Mouse (Mus musculus) limb, embryonic 14.5 days (tissue): Measurements from ENCODE around the gene Phb. TPM values are rescaled to one million over a fixed set of nuclear protein-coding genes. Genes with fewer than 3 reads are reported as not detected.

ENCODE experiments used
- ATAC-seq: fragments of 200-750 bp; cut with Nextera tagmentation; 2 replicates; pipeline ENCODE4 v1.8.0; 2017; ENCODE audit warnings: low read depth, moderate number of reproducible peaks, moderate TSS enrichment; ENCODE audit not compliant: low FRiP score
- DNase-seq: peaks from one replicate; pipeline ENCODE4 v3.0.0-alpha.2; 2015; ENCODE audit warnings: low spot score
- H3K27ac ChIP-seq: fragments of 300-500 bp; sonication (generic); replicated peaks from 2 replicates; pipeline ENCODE4 v1.5.1; 2014; ENCODE audit warnings: low read depth, mild to moderate bottlenecking, low read length, moderate library complexity, mixed read lengths
- H3K27me3 ChIP-seq: fragments of 300-500 bp; sonication (generic); 2 replicates; pipeline ENCODE4 v1.6.1; 2014; ENCODE audit warnings: low read length, mixed read lengths; ENCODE audit not compliant: control insufficient read depth, insufficient read depth
- H3K36me3 ChIP-seq: fragments of 300-500 bp; sonication (generic); 2 replicates; pipeline ENCODE4 v1.6.1; 2014; ENCODE audit warnings: mild to moderate bottlenecking, low read length, moderate library complexity, mixed read lengths; ENCODE audit not compliant: control insufficient read depth, insufficient read depth
- H3K4me1 ChIP-seq: fragments of 300-500 bp; sonication (generic); 2 replicates; pipeline ENCODE4 v1.6.1; 2014; ENCODE audit warnings: antibody characterized with exemption, low read length, mixed read lengths; ENCODE audit not compliant: control insufficient read depth, insufficient read depth
- H3K4me2 ChIP-seq: fragments of 300-500 bp; sonication (generic); replicated peaks from 2 replicates; pipeline ENCODE4 v1.6.1; 2014; ENCODE audit warnings: low read depth, mild to moderate bottlenecking, low read length, moderate library complexity; ENCODE audit not compliant: severe bottlenecking
- H3K4me3 ChIP-seq: fragments of 300-500 bp; sonication (generic); replicated peaks from 2 replicates; pipeline ENCODE4 v1.5.1; 2014; ENCODE audit warnings: low read length
- H3K9ac ChIP-seq: fragments of 300-500 bp; sonication (generic); 2 replicates; pipeline ENCODE4 v1.6.1; 2014; ENCODE audit warnings: mild to moderate bottlenecking, low read depth, low read length, moderate library complexity; ENCODE audit not compliant: severe bottlenecking
- H3K9me3 ChIP-seq: fragments of 300-500 bp; sonication (generic); 2 replicates; pipeline ENCODE4 v1.6.1; 2016; ENCODE audit warnings: low read length; ENCODE audit not compliant: control insufficient read depth
- POLR2A ChIP-seq: fragments of 200-500 bp; IDR thresholded peaks from 2 replicates; pipeline ENCODE4 v1.8.0; 2012; ENCODE audit warnings: inconsistent platforms, mild to moderate bottlenecking, moderate library complexity, borderline replicate concordance; ENCODE audit not compliant: insufficient read depth, insufficient read length; ENCODE audit errors: extremely low read depth
- WGBS: fragments of 180-500 bp; shearing (Covaris S2); extraction: QIAGEN DNeasy Blood & Tissue Kit; methylation state at CpG from one replicate; pipeline ENCODE4 v1.1.7; 2014; 5-methylcytosine and 5-hydroxymethylcytosine counted together
- polyA plus RNA-seq, 2 experiments: library from polyadenylated mRNA; depleted of rRNA in 1 of 2; stranded (reverse) in 1 of 2; unstranded in 1 of 2; fragments of >200 nt; fragmentation: Nextera tagmentation in 1 of 2; extraction: Ambion mirVana in 1 of 2; gene quantifications; 2 replicates each; pipeline versions ENCODE4 v1.2.1 to v1.2.3; 2012 to 2014

Gene Phb
- polyA plus RNA-seq, 2 experiments, result 226 to 309 TPM

- TF ChIP-seq POLR2A, result no peak
- ATAC-seq, result no peak
- no peak overlapping the region for H3K27ac ChIP-seq
Measured at GRCm38 (mm10) chr11:95687084-95687656, 20.4 kb downstream of the Phb start.

GRCm38 (mm10) chr11:95688515-95688914 is 21.8 kb downstream of the Phb start:
- Histone ChIP-seq H3K9ac (no peak overlapping the region), H3K9me3 (no peaks in the 10 kb centered on the region), H3K27ac (0 out of 2 replicates have a peak overlapping the region, but pooled peaks have one; percentile 14), H3K4me2 (no peak overlapping the region), H3K27me3 (no peaks in the 10 kb centered on the region), H3K4me1 (no peaks in the 10 kb centered on the region; the same call in 1 of the 2 replicates), H3K4me3 (no peak overlapping the region), H3K36me3 (no peaks in the 10 kb centered on the region)
- ATAC-seq (no peak), DNase-seq (no peak)
- WGBS, result 58% methylated on average over 6 of the region's 6 CpGs
- TF ChIP-seq POLR2A, result no peak

More at GRCm38 (mm10) chr11:95687084-95687656, 20.4 kb downstream of the Phb start:
- Histone ChIP-seq H3K27me3 (no peaks in the 10 kb centered on the region), H3K4me1 (peaks cover 1% of the 10 kb centered on the region), H3K4me3 (no peak overlapping the region), H3K4me2 (no peak overlapping the region), H3K36me3 (no peaks in the 10 kb centered on the region), H3K9ac (no peak overlapping the region), H3K9me3 (no peaks in the 10 kb centered on the region)
- DNase-seq, result no peak
- WGBS, result 45% methylated on average over 11 of the region's 11 CpGs

GRCm38 (mm10) chr11:95688981-95689380 is 22.2 kb downstream of the Phb start:
- DNase-seq, result no peak
- no peak overlapping the region for H3K9ac ChIP-seq
- ATAC-seq, result no peak
- H3K4me2 ChIP-seq, result no peak overlapping the region
- H3K27me3 ChIP-seq, result no peaks in the 10 kb centered on the region
- H3K27ac ChIP-seq, result no peak overlapping the region
- H3K4me1 ChIP-seq, result no peaks in the 10 kb centered on the region; the same call in 1 of the 2 replicates
- no peaks in the 10 kb centered on the region for H3K36me3 ChIP-seq
- H3K9me3 ChIP-seq, result no peaks in the 10 kb centered on the region
- 65% methylated on average over 7 of the region's 7 CpGs for WGBS
- TF ChIP-seq POLR2A, result no peak
- no peak overlapping the region for H3K4me3 ChIP-seq

GRCm38 (mm10) chr11:95689544-95689943 is 22.8 kb downstream of the Phb start:
- Histone ChIP-seq H3K4me1 (no peaks in the 10 kb centered on the region; the same call in 1 of the 2 replicates), H3K9me3 (no peaks in the 10 kb centered on the region), H3K27ac (no peak overlapping the region), H3K27me3 (no peaks in the 10 kb centered on the region), H3K4me3 (no peak overlapping the region), H3K36me3 (no peaks in the 10 kb centered on the region), H3K4me2 (no peak overlapping the region), H3K9ac (no peak overlapping the region)
- DNase-seq, result no peak
- WGBS, result 84% methylated on average over 3 of the region's 3 CpGs
- no peak for TF ChIP-seq POLR2A
- no peak for ATAC-seq

DNA sequence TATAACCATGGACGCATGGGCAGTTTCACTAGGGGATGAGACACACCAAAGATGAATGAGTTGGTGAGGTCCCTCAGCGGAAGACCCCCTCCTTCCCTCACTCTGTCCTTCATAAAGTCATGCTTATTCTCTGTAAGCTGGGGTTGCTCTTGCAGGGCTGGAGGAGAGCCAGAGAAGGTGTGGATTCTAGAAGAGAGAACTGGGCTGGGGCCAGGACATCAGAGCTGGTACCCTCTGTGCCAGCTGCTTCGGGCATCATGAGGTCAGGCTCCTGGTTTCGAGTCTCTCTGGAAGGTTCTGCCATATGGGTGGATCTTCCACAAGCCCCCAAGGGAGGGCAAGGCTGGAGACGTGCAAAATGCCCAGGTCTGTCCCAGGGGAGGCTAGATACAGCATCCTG is 31.8 kb downstream of the Phb start:
- Histone ChIP-seq H3K4me3 (no peak overlapping the region), H3K36me3 (no peaks in the 10 kb centered on the region), H3K9ac (no peak overlapping the region), H3K27ac (no peak overlapping the region), H3K4me2 (no peak overlapping the region), H3K4me1 (no peaks in the 10 kb centered on the region; the same call in 1 of the 2 replicates), H3K27me3 (no peaks in the 10 kb centered on the region), H3K9me3 (no peaks in the 10 kb centered on the region)
- no peak for ATAC-seq
- TF ChIP-seq POLR2A, result no peak
- DNase-seq, result no peak
- 75% methylated on average over 5 of the region's 5 CpGs for WGBS
